Mouse (Mus musculus) liver, postnatal 0 days (tissue): ENCODE data around the gene Atp9a.

Experiments
- CTCF ChIP-seq: sonication (generic); IDR thresholded peaks from 2 replicates; pipeline ENCODE4 v1.5.1; 2016; ENCODE audit warnings: antibody characterized with exemption, low read depth
- EP300 ChIP-seq: IDR thresholded peaks from 2 replicates; pipeline ENCODE4 v1.6.1; 2016; ENCODE audit warnings: antibody characterized with exemption, low read depth, mild to moderate bottlenecking

DNA sequence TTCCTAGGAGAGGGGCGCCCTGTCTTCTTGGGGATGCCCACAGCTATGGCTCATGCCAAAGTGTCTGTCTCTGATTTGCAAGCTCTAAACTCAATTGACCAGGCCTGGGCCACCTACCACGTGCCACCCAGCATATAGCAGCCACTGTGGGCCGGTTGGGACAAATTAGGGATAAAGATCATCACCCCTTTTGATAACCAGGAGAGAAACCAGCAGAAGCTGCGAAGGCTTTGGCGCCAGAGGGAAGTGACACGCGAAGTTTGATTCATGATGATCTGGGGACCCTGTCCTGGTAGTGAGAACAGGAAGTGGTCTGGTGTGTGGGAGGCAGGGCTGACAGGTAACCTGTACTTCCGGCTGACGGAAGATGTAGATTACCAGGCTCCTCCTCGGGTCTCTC lies 151.7 kb downstream of the Atp9a start:
- no peak for TF ChIP-seq CTCF
- TF ChIP-seq EP300 = no peak
